Mouse (Mus musculus): ENCODE measurements around the gene Ost4.

DNA sequence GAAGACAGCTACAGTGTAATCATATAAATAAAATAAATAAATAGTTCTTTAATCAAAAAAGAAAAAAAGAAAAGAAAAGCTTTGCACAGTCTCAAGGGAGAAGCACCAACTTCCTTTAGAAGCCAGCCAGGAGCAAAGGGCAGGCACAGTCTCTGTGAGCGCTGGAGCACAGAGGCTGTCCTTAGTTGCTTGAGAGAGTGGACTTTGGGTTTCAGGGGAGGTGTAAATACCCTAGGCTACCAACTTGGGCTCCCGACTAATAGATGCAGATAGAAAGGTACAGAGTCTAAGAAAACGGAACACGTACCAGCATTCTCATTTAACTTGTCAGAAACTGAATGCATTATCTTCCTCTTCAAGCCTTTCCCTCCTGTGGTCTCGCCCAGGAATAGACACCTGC is 41.0 kb upstream of the Ost4 start:
- TF ChIP-seq EP300 (IDR thresholded peaks at IDR 0.05; ENCODE audit: low read depth) (no peak), CTCF (IDR thresholded peaks at IDR 0.05; ENCODE audit: low read depth) (no peak)

Measured in heart, postnatal 0 days (tissue).